Mouse (Mus musculus): ENCODE data around the gene Ccdc83. TPM values are rescaled to one million over a fixed set of nuclear protein-coding genes. Genes with fewer than 3 reads are reported as not detected.
"Not testable (repeated sequence)": the region's sequence is repeated elsewhere in the genome, so short reads cannot be mapped to it uniquely, and the experiment has no call there.

Ccdc83 gene
- polyA plus RNA-seq, 1 experiment from 2014 or later, result not detected

GRCm38 (mm10) chr7:90233921-90234320 lies 31.7 kb downstream of the Ccdc83 start:
- no peaks in the 10 kb centered on the region for H3K4me1 ChIP-seq (ENCODE audit: control insufficient read depth, insufficient read depth, low read length)
- no peak overlapping the region for H3K4me3 ChIP-seq (ENCODE audit: low read depth, low read length)
- H3K9ac ChIP-seq (ENCODE audit: low read depth, low read length), result no peak overlapping the region
- H3K36me3 ChIP-seq (ENCODE audit: control insufficient read depth, insufficient read depth, low read length), result no peaks in the 10 kb centered on the region
- ATAC-seq (replicated peaks; ENCODE audit: insufficient number of reproducible peaks, low FRiP score, low TSS enrichment), result no peak
- no peak overlapping the region for H3K27ac ChIP-seq (ENCODE audit: low read depth, low read length)
- no peaks in the 10 kb centered on the region for H3K9me3 ChIP-seq (replicated peaks; ENCODE audit: control insufficient read depth, low read length)
- no peaks in the 10 kb centered on the region for H3K27me3 ChIP-seq (ENCODE audit: control insufficient read depth, insufficient read depth, low read length)
- no peak overlapping the region for H3K4me2 ChIP-seq
- WGBS (ENCODE audit: insufficient replicate concordance), result 47% methylated on average over 4 of the region's 4 CpGs

DNA sequence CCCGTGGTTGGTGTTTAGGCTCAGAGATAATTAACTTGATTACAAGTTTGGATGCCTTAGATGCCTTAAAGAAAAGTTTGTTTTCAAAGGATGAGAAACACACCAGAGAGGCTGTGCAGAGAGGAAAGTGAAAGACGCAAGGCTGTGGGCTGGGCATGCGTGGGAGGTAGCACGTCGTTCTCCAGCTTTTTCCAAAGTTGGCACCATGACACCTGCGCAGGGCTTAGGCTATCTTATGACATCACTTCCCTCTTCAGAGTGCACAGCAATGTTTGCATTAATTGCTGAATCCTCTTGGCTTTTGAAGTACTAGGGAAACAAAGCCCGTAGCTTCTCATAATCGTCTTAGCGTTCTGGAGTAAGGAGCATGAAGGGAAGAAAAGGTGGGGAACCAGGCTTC lies 34.1 kb downstream of the Ccdc83 start:
- no peak overlapping the region for H3K27ac ChIP-seq (ENCODE audit: low read depth, low read length)
- H3K4me1 ChIP-seq (ENCODE audit: control insufficient read depth, insufficient read depth, low read length), result no peaks in the 10 kb centered on the region
- ATAC-seq (replicated peaks; ENCODE audit: insufficient number of reproducible peaks, low FRiP score, low TSS enrichment), result no peak
- H3K36me3 ChIP-seq (ENCODE audit: control insufficient read depth, insufficient read depth, low read length), result no peaks in the 10 kb centered on the region
- H3K4me3 ChIP-seq (ENCODE audit: low read depth, low read length), result no peak overlapping the region
- H3K9ac ChIP-seq (ENCODE audit: low read depth, low read length), result no peak overlapping the region
- no peak overlapping the region for H3K4me2 ChIP-seq
- 75% methylated on average over 9 of the region's 9 CpGs for WGBS (ENCODE audit: insufficient replicate concordance)
- no peaks in the 10 kb centered on the region for H3K9me3 ChIP-seq (replicated peaks; ENCODE audit: control insufficient read depth, low read length)
- no peaks in the 10 kb centered on the region for H3K27me3 ChIP-seq (ENCODE audit: control insufficient read depth, insufficient read depth, low read length)

GRCm38 (mm10) chr7:90228884-90229283 lies 36.7 kb downstream of the Ccdc83 start:
- H3K4me2 ChIP-seq; H3K4me1 ChIP-seq (ENCODE audit: control insufficient read depth, insufficient read depth, low read length); H3K27ac ChIP-seq (ENCODE audit: low read depth, low read length); H3K27me3 ChIP-seq (ENCODE audit: control insufficient read depth, insufficient read depth, low read length); H3K4me3 ChIP-seq (ENCODE audit: low read depth, low read length); H3K9ac ChIP-seq (ENCODE audit: low read depth, low read length); H3K9me3 ChIP-seq (replicated peaks; ENCODE audit: control insufficient read depth, low read length); H3K36me3 ChIP-seq (ENCODE audit: control insufficient read depth, insufficient read depth, low read length); ATAC-seq (replicated peaks; ENCODE audit: insufficient number of reproducible peaks, low FRiP score, low TSS enrichment): not testable (repeated sequence)

GRCm38 (mm10) chr7:90228075-90228474 lies 37.5 kb downstream of the Ccdc83 start:
- no peak for ATAC-seq (replicated peaks; ENCODE audit: insufficient number of reproducible peaks, low FRiP score, low TSS enrichment)
- no peak overlapping the region for H3K4me3 ChIP-seq (ENCODE audit: low read depth, low read length)
- 83% methylated on average over 4 of the region's 4 CpGs for WGBS (ENCODE audit: insufficient replicate concordance)

DNA sequence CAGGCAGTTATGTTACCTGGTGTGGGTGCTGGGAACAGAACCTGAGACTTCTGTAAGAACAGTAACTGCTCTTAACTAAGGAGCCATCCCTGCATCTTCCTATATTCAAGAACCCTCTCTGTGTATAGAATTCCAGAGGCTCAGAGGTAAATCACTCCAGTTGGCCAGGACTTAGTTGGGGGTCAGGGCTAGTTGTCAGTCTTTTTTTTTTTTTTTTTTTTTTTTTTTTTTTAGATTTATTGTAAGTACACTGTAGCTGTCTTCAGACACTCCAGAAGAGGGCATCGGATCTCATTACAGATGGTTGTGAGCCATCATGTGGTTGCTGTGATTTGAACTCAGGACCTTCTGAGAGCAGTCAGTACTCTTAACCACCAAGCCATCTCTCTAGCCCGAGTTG lies 44.1 kb downstream of the Ccdc83 start:
- H3K36me3 ChIP-seq (ENCODE audit: control insufficient read depth, insufficient read depth, low read length), result no peaks in the 10 kb centered on the region
- H3K4me3 ChIP-seq (ENCODE audit: low read depth, low read length), result no peak overlapping the region
- H3K9ac ChIP-seq (ENCODE audit: low read depth, low read length), result no peak overlapping the region
- no peaks in the 10 kb centered on the region for H3K4me1 ChIP-seq (ENCODE audit: control insufficient read depth, insufficient read depth, low read length)
- no peak overlapping the region for H3K4me2 ChIP-seq
- H3K27ac ChIP-seq (ENCODE audit: low read depth, low read length), result no peak overlapping the region
- WGBS (ENCODE audit: insufficient replicate concordance), result 73% methylated on average over 2 of the region's 2 CpGs
- no peaks in the 10 kb centered on the region for H3K9me3 ChIP-seq (replicated peaks; ENCODE audit: control insufficient read depth, low read length)
- no peaks in the 10 kb centered on the region for H3K27me3 ChIP-seq (ENCODE audit: control insufficient read depth, insufficient read depth, low read length)
- no peak for ATAC-seq (replicated peaks; ENCODE audit: insufficient number of reproducible peaks, low FRiP score, low TSS enrichment)

More at GRCm38 (mm10) chr7:90228075-90228474, 37.5 kb downstream of the Ccdc83 start:
- H3K4me1 ChIP-seq (ENCODE audit: control insufficient read depth, insufficient read depth, low read length), result no peaks in the 10 kb centered on the region
- H3K4me2 ChIP-seq, result no peak overlapping the region
- H3K9ac ChIP-seq (ENCODE audit: low read depth, low read length), result no peak overlapping the region
- H3K27ac ChIP-seq (ENCODE audit: low read depth, low read length), result no peak overlapping the region
- H3K27me3 ChIP-seq (ENCODE audit: control insufficient read depth, insufficient read depth, low read length), result no peaks in the 10 kb centered on the region
- H3K9me3 ChIP-seq (replicated peaks; ENCODE audit: control insufficient read depth, low read length), result no peaks in the 10 kb centered on the region
- H3K36me3 ChIP-seq (ENCODE audit: control insufficient read depth, insufficient read depth, low read length), result no peaks in the 10 kb centered on the region

- no peak overlapping the region for H3K27ac ChIP-seq (ENCODE audit: low read depth, low read length)
- H3K27me3 ChIP-seq (ENCODE audit: control insufficient read depth, insufficient read depth, low read length), result no peaks in the 10 kb centered on the region
- no peak for ATAC-seq (replicated peaks; ENCODE audit: insufficient number of reproducible peaks, low FRiP score, low TSS enrichment)
- no peaks in the 10 kb centered on the region for H3K36me3 ChIP-seq (ENCODE audit: control insufficient read depth, insufficient read depth, low read length)
- no peak overlapping the region for H3K4me3 ChIP-seq (ENCODE audit: low read depth, low read length)
- no peak overlapping the region for H3K4me2 ChIP-seq
- H3K9ac ChIP-seq (ENCODE audit: low read depth, low read length), result no peak overlapping the region
- WGBS (ENCODE audit: insufficient replicate concordance), result 71% methylated on average over 5 of the region's 5 CpGs
- H3K9me3 ChIP-seq (replicated peaks; ENCODE audit: control insufficient read depth, low read length), result no peaks in the 10 kb centered on the region
- H3K4me1 ChIP-seq (ENCODE audit: control insufficient read depth, insufficient read depth, low read length), result no peaks in the 10 kb centered on the region
Observed at GRCm38 (mm10) chr7:90218122-90218521, 47.5 kb downstream of the Ccdc83 start.

DNA sequence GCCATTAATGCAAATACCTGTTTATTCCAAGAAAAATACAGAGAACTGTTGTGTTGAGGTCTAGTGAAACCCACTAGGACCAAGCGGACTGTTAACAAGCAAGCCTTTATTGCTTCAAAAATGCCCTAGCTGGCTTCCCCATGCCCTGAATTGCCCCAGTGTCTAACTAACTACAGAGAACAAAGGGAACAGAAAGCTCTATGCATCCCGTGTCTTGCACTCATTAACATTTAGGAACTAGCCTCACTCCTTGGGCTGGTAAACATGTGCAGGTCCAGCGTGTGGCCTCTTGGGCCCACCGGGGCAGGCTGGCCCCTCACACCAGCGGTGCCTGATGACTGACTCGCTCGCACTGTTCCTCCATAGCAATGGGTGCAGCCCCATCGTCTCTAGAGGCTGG lies 49.1 kb downstream of the Ccdc83 start:
- H3K36me3 ChIP-seq (ENCODE audit: control insufficient read depth, insufficient read depth, low read length), result no peaks in the 10 kb centered on the region
- H3K4me3 ChIP-seq (ENCODE audit: low read depth, low read length), result no peak overlapping the region
- H3K4me2 ChIP-seq, result no peak overlapping the region
- no peaks in the 10 kb centered on the region for H3K4me1 ChIP-seq (ENCODE audit: control insufficient read depth, insufficient read depth, low read length)
- H3K9ac ChIP-seq (ENCODE audit: low read depth, low read length), result no peak overlapping the region
- H3K27me3 ChIP-seq (ENCODE audit: control insufficient read depth, insufficient read depth, low read length), result no peaks in the 10 kb centered on the region
- H3K27ac ChIP-seq (ENCODE audit: low read depth, low read length), result no peak overlapping the region
- H3K9me3 ChIP-seq (replicated peaks; ENCODE audit: control insufficient read depth, low read length), result no peaks in the 10 kb centered on the region
- WGBS (ENCODE audit: insufficient replicate concordance), result 71% methylated on average over 8 of the region's 8 CpGs
- no peak for ATAC-seq (replicated peaks; ENCODE audit: insufficient number of reproducible peaks, low FRiP score, low TSS enrichment)

- Histone ChIP-seq H3K27ac (ENCODE audit: low read depth, low read length) (no peak overlapping the region), H3K4me1 (ENCODE audit: control insufficient read depth, insufficient read depth, low read length) (no peaks in the 10 kb centered on the region), H3K4me2 (no peak overlapping the region), H3K9me3 (replicated peaks; ENCODE audit: control insufficient read depth, low read length) (no peaks in the 10 kb centered on the region), H3K4me3 (ENCODE audit: low read depth, low read length) (no peak overlapping the region), H3K27me3 (ENCODE audit: control insufficient read depth, insufficient read depth, low read length) (no peaks in the 10 kb centered on the region), H3K9ac (ENCODE audit: low read depth, low read length) (no peak overlapping the region), H3K36me3 (ENCODE audit: control insufficient read depth, insufficient read depth, low read length) (0 out of 2 replicates have a peak, but pooled peaks cover 2% of the 10 kb centered on the region)
- no peak for ATAC-seq (replicated peaks; ENCODE audit: insufficient number of reproducible peaks, low FRiP score, low TSS enrichment)
Observed at GRCm38 (mm10) chr7:90210947-90211346, 54.6 kb downstream of the Ccdc83 start.

- Histone ChIP-seq H3K27me3 (ENCODE audit: control insufficient read depth, insufficient read depth, low read length) (no peaks in the 10 kb centered on the region), H3K9me3 (replicated peaks; ENCODE audit: control insufficient read depth, low read length) (no peaks in the 10 kb centered on the region), H3K9ac (ENCODE audit: low read depth, low read length) (no peak overlapping the region), H3K4me1 (ENCODE audit: control insufficient read depth, insufficient read depth, low read length) (no peaks in the 10 kb centered on the region), H3K27ac (ENCODE audit: low read depth, low read length) (no peak overlapping the region), H3K4me3 (ENCODE audit: low read depth, low read length) (no peak overlapping the region), H3K36me3 (ENCODE audit: control insufficient read depth, insufficient read depth, low read length) (0 out of 2 replicates have a peak, but pooled peaks cover 2% of the 10 kb centered on the region), H3K4me2 (no peak overlapping the region)
- no peak for ATAC-seq (replicated peaks; ENCODE audit: insufficient number of reproducible peaks, low FRiP score, low TSS enrichment)
- 94% methylated on average over 2 of the region's 2 CpGs for WGBS (ENCODE audit: insufficient replicate concordance)
Observed at GRCm38 (mm10) chr7:90210116-90210515, 55.5 kb downstream of the Ccdc83 start.

All from heart, embryonic 11.5 days (tissue).